Mouse (Mus musculus) liver, embryonic 14.5 days (tissue): Measurements from ENCODE around the gene Sult5a1.

Experiments used
- CTCF ChIP-seq: IDR thresholded peaks from 2 replicates; pipeline ENCODE4 v1.5.1; 2016; ENCODE audit warnings: antibody characterized with exemption, low read depth, control low read depth
- EP300 ChIP-seq: IDR thresholded peaks from 2 replicates; pipeline ENCODE4 v1.6.1; 2016; ENCODE audit warnings: antibody characterized with exemption, low read depth

DNA sequence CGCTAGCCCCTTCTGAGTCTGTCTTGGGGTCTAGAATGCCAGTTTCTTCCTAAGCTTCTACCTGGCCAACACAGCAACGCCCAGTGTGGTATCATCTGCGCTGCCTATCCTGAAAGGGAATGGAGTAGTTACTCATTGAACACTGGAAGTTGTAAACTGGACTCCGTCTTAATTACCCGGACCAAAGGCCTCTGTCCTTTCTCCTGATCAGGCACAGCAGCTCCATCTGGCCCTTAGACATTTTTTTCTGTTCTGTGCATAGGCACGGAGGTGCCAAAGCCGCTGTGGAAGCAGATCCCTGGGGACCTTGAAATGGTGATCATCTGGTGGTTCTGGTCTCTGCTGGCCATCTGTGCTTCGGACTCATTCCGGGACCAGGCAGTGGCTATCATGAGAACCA is 35.7 kb upstream of the Sult5a1 start:
- no peak for TF ChIP-seq CTCF
- TF ChIP-seq EP300, result no peak
